Mouse (Mus musculus): Measurements from ENCODE around the gene Myh10.

DNA sequence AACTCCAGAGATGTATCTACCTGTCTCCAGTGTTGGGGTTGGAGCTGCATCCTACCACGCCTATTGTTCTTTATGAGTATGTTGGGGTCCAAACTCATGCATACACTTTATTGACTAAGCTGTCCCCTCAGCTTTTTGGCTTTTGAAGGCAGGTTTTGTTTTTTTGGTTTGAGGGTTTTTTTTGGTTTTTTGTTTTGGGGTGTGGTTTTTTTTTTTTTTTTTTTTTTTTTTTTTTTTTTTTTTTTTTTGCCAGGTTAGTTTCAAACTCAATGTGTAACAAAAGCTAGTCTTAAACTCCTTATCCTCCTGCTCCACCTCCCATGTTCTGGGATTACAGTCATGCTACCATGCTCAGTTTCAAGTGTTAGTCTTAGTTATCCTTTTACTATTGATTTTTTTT is 12.9 kb downstream of the Myh10 start:
- TF ChIP-seq POLR2A (IDR thresholded peaks at IDR 0.05; ENCODE audit: insufficient read depth, low read depth, low read length) = no peak
- TF ChIP-seq EP300 (IDR thresholded peaks at IDR 0.05; ENCODE audit: insufficient read depth, low read depth, low read length) = no peak
- no peak for TF ChIP-seq CTCF (IDR thresholded peaks at IDR 0.05)

Measured in heart, adult 2 months (tissue).